Comparison of ENCODE assay signal across 11 mouse cellular contexts in the genomic region with DNA sequence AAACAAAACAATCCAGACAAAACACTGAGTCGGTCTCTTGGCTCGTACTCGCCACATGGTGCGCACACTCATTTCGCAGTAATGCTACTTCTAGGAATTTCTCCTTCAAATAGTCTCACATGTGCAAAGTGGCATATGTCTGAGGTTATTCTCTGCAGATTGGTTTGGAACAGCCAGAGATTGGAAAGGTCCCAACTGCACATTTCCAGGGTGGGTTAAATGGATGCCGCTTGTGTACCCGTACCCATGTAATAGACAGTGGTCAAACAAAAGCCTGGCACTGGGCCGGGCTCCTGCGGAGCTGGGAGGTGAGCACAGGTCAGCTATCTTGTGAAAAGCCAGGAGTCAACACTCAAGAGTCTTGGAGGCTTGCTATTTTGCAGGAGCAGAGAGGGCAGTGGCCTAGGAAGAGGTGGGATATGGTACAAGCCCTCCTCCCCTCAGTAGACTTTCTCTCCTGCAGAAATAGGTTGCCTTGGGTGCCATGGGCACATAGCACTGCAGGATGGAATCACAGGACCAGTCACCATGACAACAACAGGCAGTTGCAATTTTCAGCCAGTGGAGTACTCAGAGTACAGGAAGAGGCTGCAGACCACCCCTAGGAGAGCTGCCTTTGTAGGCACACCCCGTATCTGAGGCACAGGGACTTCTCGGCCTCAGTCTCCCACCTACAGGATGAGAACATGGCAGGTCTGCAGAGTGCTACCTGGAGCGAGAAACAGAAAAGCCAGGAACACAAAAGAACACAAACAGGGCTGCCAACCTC. TPM values are rescaled to one million over a fixed set of nuclear protein-coding genes. Genes with fewer than 3 reads are reported as not detected.
DNase-seq lines count a peak whose midpoint lies in the region; ATAC-seq and TF ChIP-seq lines count a peak whose summit lies in the region.
"Had no signal": no experiment of that assay in that cellular context is flagged by ENCODE, and none has a peak within 500 bp of the region (broad histone marks: within the 10 kb centered on the region; RNA-seq: fewer than 3 reads in every experiment).

No protein-coding gene starts in this region.

- H3K9ac ChIP-seq in ES-E14 (ENCODE audit: insufficient read depth, low read depth, low read length, poor library complexity, severe bottlenecking), result peak overlapping the region; percentile 79
- H3K9ac ChIP-seq in midbrain, embryonic 14.5 days (replicated peaks; ENCODE audit: low read length), result no peak overlapping the region
- H3K9ac ChIP-seq: lung, embryonic 14.5 days had no signal

- no peak for TF ChIP-seq CTCF in E14TG2a.4 (conservative IDR thresholded peaks at IDR 0.05; ENCODE audit: low read length)

- H3K4me1 ChIP-seq in E14TG2a.4 (replicated peaks; ENCODE audit: low read depth, low read length) (peaks cover 77% of the 10 kb centered on the region), ES-E14 (ENCODE audit: control insufficient read depth in 2 of 2, insufficient read depth in 2 of 2, low read length in 2 of 2, poor library complexity in 1 of 2) (peaks cover 19 to 43% of the 10 kb centered on the region in 2 experiments)
- peaks cover 33% of the 10 kb centered on the region for H3K4me1 ChIP-seq in midbrain, embryonic 14.5 days (ENCODE audit: control insufficient read depth, insufficient read depth, low read length)

- H3K9me3 ChIP-seq in E14TG2a.4 (ENCODE audit: low read length) (0 out of 2 replicates have a peak, but pooled peaks cover 3% of the 10 kb centered on the region), ES-E14 (ENCODE audit: control insufficient read depth, insufficient read depth, low read depth, low read length) (no peaks in the 10 kb centered on the region)
- H3K9me3 ChIP-seq in midbrain, embryonic 14.5 days (ENCODE audit: control insufficient read depth, low read length), result no peaks in the 10 kb centered on the region

- H3K36me3 ChIP-seq in E14TG2a.4 (ENCODE audit: insufficient read depth, low read length), result peaks cover 5% of the 10 kb centered on the region; the same call in 1 of the 2 replicates
- no peaks in the 10 kb centered on the region for H3K36me3 ChIP-seq in ES-E14 (ENCODE audit: control insufficient read depth, insufficient read depth, low read length, poor library complexity, severe bottlenecking)
- H3K36me3 ChIP-seq in midbrain, embryonic 14.5 days (ENCODE audit: control insufficient read depth, insufficient read depth, low read length), result no peaks in the 10 kb centered on the region

- H3K27ac ChIP-seq in ES-E14 (ENCODE audit: insufficient read depth, low read depth, low read length, poor library complexity, severe bottlenecking), result peak overlapping the region; percentile 100
- peak overlapping the region; percentile 89 for H3K27ac ChIP-seq in midbrain, embryonic 14.5 days (replicated peaks; ENCODE audit: low read depth, low read length)

- ATAC-seq in midbrain, embryonic 14.5 days (ENCODE audit: low FRiP score, low TSS enrichment), result peak; percentile 34; the same call in 1 of the 2 replicates

- peak overlapping the region; percentile 81 for H3K4me3 ChIP-seq in E14TG2a.4 (replicated peaks; ENCODE audit: low read length)
- H3K4me3 ChIP-seq in ES-E14 (ENCODE audit: insufficient read depth in 1 of 2, low read depth in 1 of 2, low read length in 2 of 2, poor library complexity in 1 of 2, severe bottlenecking in 1 of 2), result peak overlapping the region; percentile 67 to 77
- H3K4me3 ChIP-seq in midbrain, embryonic 14.5 days (replicated peaks; ENCODE audit: low read depth, low read length), result no peak overlapping the region

- no peaks in the 10 kb centered on the region for H3K27me3 ChIP-seq in E14TG2a.4 (ENCODE audit: insufficient read depth, low read length)
- no peaks in the 10 kb centered on the region for H3K27me3 ChIP-seq in midbrain, embryonic 14.5 days (ENCODE audit: control insufficient read depth, insufficient read depth, low read length)

- DNase-seq in ES-E14 (ENCODE audit: low read depth, low spot score), result no peak
- peak; percentile 32 to 51 for DNase-seq in frontal cortex, postnatal 36 days (ENCODE audit: low spot score in 2 of 2)
- DNase-seq in midbrain, embryonic 14.5 days, result peak; percentile 70
- no peak for DNase-seq in adrenal gland, postnatal 14 days
- no peak for DNase-seq in spleen, postnatal 14 days (ENCODE audit: low spot score in 2 of 2)
- DNase-seq in T-cell, adult 2 months (ENCODE audit: low spot score), result no peak
- DNase-seq: lung, embryonic 14.5 days had no signal

- 47% methylated on average over 12 of the region's 12 CpGs for WGBS in midbrain, embryonic 14.5 days

- no peak overlapping the region; the same call in 1 of the 2 replicates for H3K4me2 ChIP-seq in midbrain, embryonic 14.5 days (ENCODE audit: low read length)
- H3K4me2 ChIP-seq: lung, embryonic 14.5 days had no signal

- in situ Hi-C loops in ES-E14 (cut with MboI; ENCODE audit: low sequenced_read_pairs in 2 of 2, unreplicated experiment in 2 of 2), result no loop called here

TF ChIP-seq in ES-E14, 5 proteins besides CTCF, POLR2A, EP300 and RAD21:
- no peak for TF ChIP-seq MAFK (IDR thresholded peaks at IDR 0.05; ENCODE audit: insufficient read depth, low read depth, low read length)
- TF ChIP-seq ZNF384 (IDR thresholded peaks at IDR 0.05; ENCODE audit: low read depth, low read length), result no peak
- TF ChIP-seq CHD2 (IDR thresholded peaks at IDR 0.05; ENCODE audit: low read depth, low read length), result no peak
- TF ChIP-seq ZC3H11A (IDR thresholded peaks at IDR 0.05; ENCODE audit: borderline replicate concordance, low read depth, low read length), result no peak
- no peak for TF ChIP-seq HCFC1 (IDR thresholded peaks at IDR 0.05; ENCODE audit: borderline replicate concordance, insufficient read depth, low read length)

RNA-seq across cellular contexts. Expression of gene Klf13, which starts 19.3 kb away (rescaled TPM):
- 25.8 and 29.4 TPM in 2 replicates for total RNA-seq in ES-E14 (2012; rRNA removed)
- polyA plus RNA-seq in midbrain, embryonic 14.5 days (2014; fragmentation: Nextera tagmentation; extraction: Ambion mirVana), result 20.5 and 24.9 TPM in 2 replicates
- 85.8 and 102 TPM in 2 replicates for total RNA-seq in adrenal gland, postnatal 14 days (2021)

RNA-seq across cellular contexts. Expression of gene E030018B13Rik, which starts 41.4 kb away (rescaled TPM):
- total RNA-seq in ES-E14 (2012; rRNA removed), result 0.21 TPM in 1 of 2 replicates, not detected in the other
- polyA plus RNA-seq in midbrain, embryonic 14.5 days (2014; fragmentation: Nextera tagmentation; extraction: Ambion mirVana), result not detected in 2 replicates
- not detected in 2 replicates for total RNA-seq in adrenal gland, postnatal 14 days (2021)
- total RNA-seq: neutrophil, adult 5-6 weeks had no signal
- polyA plus RNA-seq: large intestine, adult 2 months; stomach, postnatal 0 days had no signal

Comparison
In these comparisons a context has a peak if more than half of its experiments do, and no peak if none do; other contexts are left out.
1. DNase-seq: peak in frontal cortex, postnatal 36 days (2 of 2) and midbrain, embryonic 14.5 days (single experiment); none in ES-E14 (single experiment), adrenal gland, postnatal 14 days (single experiment), spleen, postnatal 14 days (0 of 2) and T-cell, adult 2 months (single experiment).